Mouse (Mus musculus): ENCODE measurements around the gene Mmel1. TPM values are rescaled to one million over a fixed set of nuclear protein-coding genes. Genes with fewer than 3 reads are reported as not detected.
A peak's percentile ranks its signal among the peaks of the same experiment; 100 is the strongest.

Gene Mmel1
- polyA plus RNA-seq, 1 experiment = 0.09 TPM

GRCm38 (mm10) chr4:154897676-154898465, 28.5 kb downstream of the Mmel1 start:
- TF ChIP-seq CTCF (IDR thresholded peaks at IDR 0.05; ENCODE audit: insufficient read depth, low read length) = no peak
- no peak for TF ChIP-seq POLR2A (IDR thresholded peaks at IDR 0.05; ENCODE audit: borderline replicate concordance, extremely low read depth, low read depth, low read length)
- Histone ChIP-seq H3K4me1 (ENCODE audit: control insufficient read depth, insufficient read depth, low read length) (peaks cover 7% of the 10 kb centered on the region; the same call in 1 of the 2 replicates), H3K4me3 (replicated peaks; ENCODE audit: extremely low read depth, low read depth, low read length) (no peak overlapping the region)
- DNase-seq = no peak
- WGBS = 66% methylated on average over 6 of the region's 6 CpGs

GRCm38 (mm10) chr4:154898506-154899446, 29.4 kb downstream of the Mmel1 start, which contains the start of gene Fam213b:
TSS of gene Fam213b (minus strand) at chr4:154899135.
- TF ChIP-seq POLR2A (IDR thresholded peaks at IDR 0.05; ENCODE audit: borderline replicate concordance, extremely low read depth, low read depth, low read length) (peak; percentile 89; the same call in 1 of the 2 replicates), CTCF (IDR thresholded peaks at IDR 0.05; ENCODE audit: insufficient read depth, low read length) (no peak)
- Histone ChIP-seq H3K4me1 (ENCODE audit: control insufficient read depth, insufficient read depth, low read length) (peaks cover 7% of the 10 kb centered on the region; the same call in 1 of the 2 replicates), H3K4me3 (replicated peaks; ENCODE audit: extremely low read depth, low read depth, low read length) (peak within 1 kb of the TSS; percentile 66)
- peak; percentile 68 for DNase-seq
- 5% methylated on average over 43 of the region's 43 CpGs for WGBS

- TF ChIP-seq POLR2A (IDR thresholded peaks at IDR 0.05; ENCODE audit: borderline replicate concordance, extremely low read depth, low read depth, low read length) (no peak), CTCF (IDR thresholded peaks at IDR 0.05; ENCODE audit: insufficient read depth, low read length) (no peak)
- WGBS = 84% methylated on average over 2 of the region's 2 CpGs
- no peak for DNase-seq
Observed at GRCm38 (mm10) chr4:154902371-154902770, 33.0 kb downstream of the Mmel1 start.

GRCm38 (mm10) chr4:154904185-154905071, 35.0 kb downstream of the Mmel1 start:
- no peak for TF ChIP-seq CTCF (IDR thresholded peaks at IDR 0.05; ENCODE audit: insufficient read depth, low read length)
- no peak for TF ChIP-seq POLR2A (IDR thresholded peaks at IDR 0.05; ENCODE audit: borderline replicate concordance, extremely low read depth, low read depth, low read length)
- Histone ChIP-seq H3K4me1 (ENCODE audit: control insufficient read depth, insufficient read depth, low read length) (no peaks in the 10 kb centered on the region; the same call in 1 of the 2 replicates), H3K4me3 (replicated peaks; ENCODE audit: extremely low read depth, low read depth, low read length) (no peak overlapping the region)
- peak; percentile 79 for DNase-seq
- 3% methylated on average over 16 of the region's 16 CpGs for WGBS

More at GRCm38 (mm10) chr4:154902371-154902770, 33.0 kb downstream of the Mmel1 start:
- H3K4me1 ChIP-seq (ENCODE audit: control insufficient read depth, insufficient read depth, low read length) = peaks cover 7% of the 10 kb centered on the region
- no peak overlapping the region for H3K4me3 ChIP-seq (replicated peaks; ENCODE audit: extremely low read depth, low read depth, low read length)

DNA sequence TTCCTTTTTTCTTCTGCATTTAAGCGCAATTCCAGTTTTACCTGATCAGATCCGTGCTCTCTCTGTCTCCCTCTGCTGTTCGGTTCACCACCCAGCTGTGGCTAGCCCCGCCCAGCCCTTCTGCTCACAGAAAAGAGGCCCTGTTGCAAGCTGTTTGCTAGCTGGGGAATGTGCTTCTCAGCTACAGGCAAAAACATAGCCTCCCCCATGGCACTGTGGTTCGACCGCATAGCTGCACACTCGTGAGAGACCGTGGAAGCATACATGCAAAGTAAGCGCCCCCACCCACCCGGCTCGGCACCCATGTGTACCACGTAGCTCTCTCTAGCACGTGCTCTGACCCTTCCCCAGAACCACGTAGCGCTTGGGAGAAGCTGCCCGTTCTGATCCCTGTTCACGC, 38.4 kb downstream of the Mmel1 start:
- peak overlapping the region; percentile 53 for H3K4me3 ChIP-seq (replicated peaks; ENCODE audit: extremely low read depth, low read depth, low read length)
- WGBS = 20% methylated on average over 17 of the region's 17 CpGs
- DNase-seq = peak; percentile 55
- peak; percentile 77 for TF ChIP-seq CTCF (IDR thresholded peaks at IDR 0.05; ENCODE audit: insufficient read depth, low read length)
- no peak for TF ChIP-seq POLR2A (IDR thresholded peaks at IDR 0.05; ENCODE audit: borderline replicate concordance, extremely low read depth, low read depth, low read length)
- no peaks in the 10 kb centered on the region; the same call in 1 of the 2 replicates for H3K4me1 ChIP-seq (ENCODE audit: control insufficient read depth, insufficient read depth, low read length)

DNA sequence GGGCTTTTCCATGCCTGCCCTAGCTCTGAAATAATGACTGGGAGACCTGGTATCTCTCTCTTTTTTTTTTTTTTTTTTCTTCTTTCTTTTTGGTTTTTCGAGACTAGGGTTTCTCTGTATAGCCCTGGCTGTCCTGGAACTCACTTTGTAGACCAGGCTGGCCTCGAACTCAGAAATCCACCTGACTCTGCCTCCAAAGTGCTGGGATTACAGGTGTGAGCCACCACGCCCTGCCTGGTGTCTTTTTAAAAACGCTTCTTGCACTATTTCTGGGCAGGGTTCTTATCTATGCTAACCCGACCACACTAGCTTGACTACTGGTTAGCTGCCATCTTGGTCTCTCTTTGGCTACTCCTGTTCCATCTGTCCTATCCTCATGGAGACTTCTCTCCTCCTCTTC, 39.1 kb downstream of the Mmel1 start:
- Histone ChIP-seq H3K4me3 (replicated peaks; ENCODE audit: extremely low read depth, low read depth, low read length) (no peak overlapping the region), H3K4me1 (ENCODE audit: control insufficient read depth, insufficient read depth, low read length) (no peaks in the 10 kb centered on the region; the same call in 1 of the 2 replicates)
- no peak for DNase-seq
- WGBS = 86% methylated on average over 5 of the region's 5 CpGs
- no peak for TF ChIP-seq POLR2A (IDR thresholded peaks at IDR 0.05; ENCODE audit: borderline replicate concordance, extremely low read depth, low read depth, low read length)
- no peak for TF ChIP-seq CTCF (IDR thresholded peaks at IDR 0.05; ENCODE audit: insufficient read depth, low read length)

- TF ChIP-seq CTCF (IDR thresholded peaks at IDR 0.05; ENCODE audit: insufficient read depth, low read length) (no peak), POLR2A (IDR thresholded peaks at IDR 0.05; ENCODE audit: borderline replicate concordance, extremely low read depth, low read depth, low read length) (no peak)
- WGBS = 27% methylated on average over 15 of the region's 15 CpGs
- Histone ChIP-seq H3K4me3 (replicated peaks; ENCODE audit: extremely low read depth, low read depth, low read length) (no peak overlapping the region), H3K4me1 (ENCODE audit: control insufficient read depth, insufficient read depth, low read length) (no peaks in the 10 kb centered on the region)
- DNase-seq = no peak
Observed at GRCm38 (mm10) chr4:154910606-154911522, 41.5 kb downstream of the Mmel1 start.

- 48% methylated on average over 2 of the region's 2 CpGs for WGBS
- H3K4me3 ChIP-seq (replicated peaks; ENCODE audit: extremely low read depth, low read depth, low read length) = no peak overlapping the region
- TF ChIP-seq POLR2A (IDR thresholded peaks at IDR 0.05; ENCODE audit: borderline replicate concordance, extremely low read depth, low read depth, low read length) (no peak), CTCF (IDR thresholded peaks at IDR 0.05; ENCODE audit: insufficient read depth, low read length) (no peak)
- H3K4me1 ChIP-seq (ENCODE audit: control insufficient read depth, insufficient read depth, low read length) = no peaks in the 10 kb centered on the region
- no peak for DNase-seq
Observed at GRCm38 (mm10) chr4:154911644-154912043, 42.3 kb downstream of the Mmel1 start.
